Mouse (Mus musculus) adrenal gland, postnatal 4 days (tissue): Measurements from ENCODE around the gene Rpl7l1. TPM values are rescaled to one million over a fixed set of nuclear protein-coding genes. Genes with fewer than 3 reads are reported as not detected.
A peak's percentile ranks its signal among the peaks of the same experiment; 100 is the strongest.
"Not testable (repeated sequence)": the region's sequence is repeated elsewhere in the genome, so short reads cannot be mapped to it uniquely, and the experiment has no call there.

Experiments
- DNase-seq, 2 experiments: peaks; one replicate each; pipeline ENCODE4 v3.0.0; 2021 to 2022; ENCODE audit warnings: low spot score in 2 of 2, mixed read lengths in 2 of 2
- long read RNA-seq, 2 experiments: library from polyadenylated mRNA; stranded (forward); transcript quantifications; one replicate each; pipeline ENCODE4 v2.0.0; 2021
- total RNA-seq, 2 experiments: library from RNA; stranded (reverse); gene quantifications; 2 replicates each; pipeline ENCODE4 v1.2.3; 2021

The Rpl7l1 gene
- 100 to 1,000 TPM in 1 of 2 experiments, 10 to 100 TPM in 1; 85.7 to 101 TPM for total RNA-seq
- long read RNA-seq, experiment 1, transcript Rpl7l1-201 (7 exons, 2,606 nt), result major isoform, 64 of 129 reads
- long read RNA-seq, experiment 1, partial matches to known transcripts, result 30 of 129 reads
- long read RNA-seq, experiment 1, other reads (novel, unspliced or antisense), result 35 of 129 reads
- long read RNA-seq, experiment 2, transcript Rpl7l1-201 (7 exons, 2,606 nt), result major isoform, 73 of 147 reads
- long read RNA-seq, experiment 2, partial matches to known transcripts, result 17 of 147 reads
- long read RNA-seq, experiment 2, other reads (novel, unspliced or antisense), result 57 of 147 reads

DNA sequence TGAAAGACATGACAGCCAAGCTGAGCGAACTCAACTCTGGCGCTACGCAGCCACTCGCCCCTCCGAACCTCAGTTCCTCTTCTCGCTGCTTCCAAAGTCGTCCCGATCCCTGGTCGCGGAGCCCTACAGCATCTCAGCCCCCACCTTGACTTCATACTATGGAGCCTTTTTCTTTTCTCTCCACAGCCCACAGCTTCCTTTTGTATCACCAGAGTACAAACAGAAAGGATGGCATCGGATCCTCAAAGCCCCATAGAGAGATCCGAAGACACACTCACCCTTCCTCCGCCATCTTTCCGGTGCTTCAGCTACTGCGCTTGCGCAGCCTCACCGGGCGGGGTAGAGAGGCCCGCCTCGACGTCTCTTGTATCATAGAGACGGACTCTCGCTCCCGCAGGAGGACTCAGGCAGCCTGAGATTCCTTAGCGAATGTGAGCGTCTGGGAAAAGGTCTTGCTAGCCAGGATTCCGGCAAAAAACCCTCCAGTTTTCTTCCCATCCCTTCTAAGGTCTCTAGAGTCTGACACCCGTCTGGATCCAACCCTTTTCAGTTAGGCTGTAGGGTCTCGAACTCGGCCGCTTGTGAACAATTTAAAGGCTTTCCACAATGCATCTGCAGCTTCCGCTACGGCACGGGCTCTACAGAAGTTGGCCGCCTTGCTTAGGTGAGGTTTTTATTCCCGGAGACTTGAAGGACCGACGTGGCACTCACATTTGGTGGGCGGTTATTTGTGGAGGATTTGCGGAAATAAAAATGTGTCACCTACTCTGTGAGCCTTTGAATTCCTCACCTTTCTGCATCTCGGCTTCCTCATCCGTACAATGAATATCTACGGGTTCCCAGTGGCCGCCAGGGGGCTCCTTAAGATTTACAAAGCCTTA lies at the start of gene Rpl7l1:
Gene Rpl7l1, minus strand, starts transcription at position 332 of the 881 bp plus-strand sequence.
- peak; percentile 86 to 91 for DNase-seq

DNA sequence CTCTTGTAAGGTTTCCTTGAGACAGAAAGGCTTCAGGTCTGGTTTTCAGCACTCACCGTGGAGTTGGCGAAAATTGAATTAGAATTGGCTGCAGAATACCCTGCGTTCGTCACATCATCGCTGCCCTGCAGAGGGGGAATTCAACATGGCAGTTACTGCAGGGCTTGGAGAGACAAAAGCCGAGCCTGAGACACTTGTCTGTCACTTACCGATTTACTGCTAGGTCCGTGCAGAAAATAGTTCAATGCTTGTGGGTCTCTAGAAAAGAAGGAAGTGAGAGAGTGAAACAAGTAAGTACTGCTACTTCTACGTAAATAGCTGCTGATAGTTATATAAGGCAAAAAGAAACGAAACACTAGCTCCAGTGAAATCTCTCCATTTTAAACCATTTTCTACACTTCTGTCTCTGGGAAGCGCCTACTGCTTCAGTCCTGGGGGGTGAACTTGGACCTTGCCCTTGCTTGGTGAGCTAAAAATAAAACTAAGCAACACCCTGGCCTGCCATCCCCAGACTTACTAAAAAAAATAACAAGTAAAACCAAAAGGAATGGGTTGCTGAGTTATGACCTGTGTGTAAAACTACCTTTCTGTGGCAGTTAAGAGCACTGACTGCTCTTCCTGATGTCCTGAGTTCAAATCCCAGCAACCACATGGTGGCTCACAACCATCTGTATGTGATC lies 47.5 kb upstream of the Rpl7l1 start:
- DNase-seq, result no peak

DNA sequence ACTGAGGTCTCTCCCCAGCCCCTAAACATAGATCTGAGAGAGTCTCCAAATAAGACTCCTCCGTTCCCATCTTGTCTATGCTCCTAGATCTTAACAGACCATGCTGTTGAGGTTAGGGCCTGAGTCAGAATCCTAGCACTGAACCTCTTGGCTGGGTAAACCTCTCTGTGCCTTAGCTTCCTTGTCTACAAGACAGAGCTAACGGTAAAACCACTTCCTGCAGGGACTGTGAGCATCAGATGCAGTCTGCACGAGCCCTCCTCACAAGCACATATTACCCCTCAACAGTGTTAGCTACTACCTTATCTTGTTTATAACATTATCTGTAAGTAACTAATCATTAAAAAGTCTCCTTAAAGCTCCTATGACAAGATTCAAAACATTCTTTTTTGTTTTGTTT lies 46.5 kb upstream of the Rpl7l1 start:
- DNase-seq, result no peak

DNA sequence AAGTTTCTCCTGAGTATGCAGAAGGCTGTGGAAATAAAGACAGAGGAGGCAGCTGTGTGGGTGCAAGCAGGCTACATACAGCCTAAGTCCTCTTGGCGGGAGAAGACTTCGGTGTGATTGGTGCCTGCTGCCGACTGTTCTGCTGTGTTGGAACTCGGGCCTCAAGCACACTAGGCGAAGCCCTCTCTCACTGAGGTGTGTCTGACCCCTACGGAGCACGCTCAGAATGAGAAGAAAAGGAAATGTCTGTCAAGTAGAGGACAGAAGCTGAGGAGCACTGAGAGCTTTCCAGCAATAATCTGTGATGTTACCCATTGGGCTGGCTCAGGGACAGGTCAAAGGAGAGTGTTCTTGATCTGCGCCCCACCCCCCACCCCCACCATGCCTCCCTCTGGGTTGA lies 40.6 kb upstream of the Rpl7l1 start:
- DNase-seq, result no peak

DNA sequence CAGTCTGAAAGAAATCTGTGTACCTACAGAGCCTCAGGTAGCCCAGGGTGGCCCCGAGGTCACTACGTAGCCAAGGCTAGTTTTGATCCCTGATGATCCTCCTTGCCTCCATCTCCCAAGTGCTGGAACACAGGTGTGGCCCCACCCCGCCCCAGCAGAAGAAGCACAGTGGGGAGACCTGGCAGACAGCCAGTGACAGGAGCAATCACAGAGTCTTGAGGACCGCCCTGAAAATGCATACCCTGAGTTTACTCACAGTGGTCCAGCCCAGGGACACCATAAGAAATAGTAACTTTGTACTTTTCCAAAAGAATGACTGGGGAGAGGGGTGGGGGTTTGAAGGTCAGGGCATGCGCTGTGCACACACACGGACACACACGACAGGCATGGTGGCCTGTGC lies 38.2 kb upstream of the Rpl7l1 start:
- DNase-seq, result no peak

DNA sequence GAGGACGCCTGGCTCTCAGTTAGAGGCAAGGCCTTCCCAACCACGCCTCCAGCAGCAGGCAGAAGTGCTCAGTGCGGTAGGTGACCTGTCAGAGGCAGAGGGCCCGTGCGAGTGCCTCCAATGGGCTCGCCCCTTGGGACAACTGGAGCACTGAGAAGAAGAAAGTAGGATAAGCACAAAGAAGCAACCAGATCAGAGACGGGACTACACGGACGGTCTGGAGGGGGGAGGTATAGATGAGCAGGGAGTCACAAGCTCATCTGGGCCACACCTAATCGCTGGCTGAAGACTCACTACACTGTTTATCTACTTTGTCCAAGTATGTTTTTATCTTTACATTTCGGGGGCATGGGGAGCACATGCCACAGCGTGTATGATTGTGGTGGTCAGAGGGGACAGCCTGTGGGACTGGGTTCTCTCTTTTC lies 35.3 kb upstream of the Rpl7l1 start:
- no peak for DNase-seq

DNA sequence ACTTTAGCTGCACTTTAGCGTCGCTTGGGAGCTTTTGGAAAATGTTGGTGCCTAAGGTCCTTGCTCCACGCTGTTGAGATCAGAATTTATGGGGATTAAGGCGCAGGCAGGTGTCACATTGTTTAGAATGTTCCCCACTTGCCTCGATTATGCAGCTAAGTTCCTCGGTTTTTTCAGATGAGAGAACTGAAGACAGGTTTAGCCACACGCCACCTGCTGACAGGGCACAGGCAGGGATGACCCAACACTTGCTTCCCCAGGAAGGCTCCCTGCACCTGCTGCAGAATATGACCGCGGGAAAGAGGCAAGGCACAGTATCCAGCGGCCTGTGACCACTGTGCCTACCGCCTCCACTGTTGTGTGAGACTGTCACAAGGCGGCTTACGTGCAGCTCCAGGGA lies 33.8 kb upstream of the Rpl7l1 start:
- no peak for DNase-seq

DNA sequence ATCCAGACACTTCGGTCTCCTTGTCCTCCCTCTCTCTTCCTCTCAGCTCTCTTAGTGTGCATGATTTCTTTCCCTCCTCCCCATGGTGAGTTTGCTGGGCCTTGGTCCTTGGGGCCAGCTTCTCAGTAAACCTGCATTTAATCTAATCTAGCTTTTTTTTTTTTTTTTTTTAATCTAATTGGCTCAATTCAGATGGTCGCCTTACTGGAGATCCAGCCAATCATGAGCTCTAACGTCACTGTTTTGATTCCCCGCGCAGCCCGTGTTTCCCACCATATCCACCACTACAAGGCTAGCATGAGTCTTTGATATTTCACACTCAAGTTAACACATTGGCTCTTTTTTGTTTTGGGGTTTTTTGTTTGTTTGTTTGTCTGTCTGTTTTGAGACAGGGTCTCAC lies 32.0 kb upstream of the Rpl7l1 start:
- no peak for DNase-seq

DNA sequence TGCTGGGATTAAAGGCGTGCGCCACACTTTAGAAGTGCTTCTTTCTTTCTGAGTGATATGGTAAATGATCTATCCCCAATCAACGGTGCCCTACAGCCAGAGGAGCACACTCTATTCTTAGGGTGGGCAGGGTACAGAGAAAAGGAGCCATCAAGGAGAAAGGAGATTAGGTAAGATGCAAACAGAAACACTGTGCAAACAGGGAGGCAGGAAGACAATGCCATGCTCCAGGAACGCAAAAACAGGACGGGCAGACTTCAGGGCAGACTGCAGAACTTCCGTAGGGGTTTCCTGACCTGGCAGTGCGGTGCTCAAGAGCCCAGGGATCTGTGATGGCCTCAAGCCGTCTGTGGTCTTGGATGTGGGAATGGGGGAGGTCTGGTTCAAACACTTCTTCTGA lies 31.2 kb upstream of the Rpl7l1 start:
- DNase-seq, result no peak

DNA sequence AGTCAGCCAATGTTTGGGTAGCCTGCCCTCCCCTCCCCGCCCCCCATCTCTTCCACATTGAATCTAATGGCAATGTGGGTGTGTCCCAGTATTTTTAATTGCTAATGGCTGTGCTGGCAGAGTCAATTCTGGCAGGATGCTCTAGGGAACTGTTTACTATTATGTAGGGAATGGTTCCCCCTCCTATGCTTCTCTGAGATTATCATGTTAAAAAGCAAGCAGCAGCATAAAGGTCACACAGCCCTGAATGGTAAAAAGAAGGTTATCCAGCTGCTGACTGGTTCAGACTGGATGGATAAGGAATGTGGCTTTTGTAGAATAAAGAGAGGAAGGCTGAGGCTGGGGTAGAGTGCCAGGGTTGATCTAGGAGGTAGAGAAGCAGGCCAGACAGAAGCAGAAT lies 30.0 kb upstream of the Rpl7l1 start:
- DNase-seq, result no peak

DNA sequence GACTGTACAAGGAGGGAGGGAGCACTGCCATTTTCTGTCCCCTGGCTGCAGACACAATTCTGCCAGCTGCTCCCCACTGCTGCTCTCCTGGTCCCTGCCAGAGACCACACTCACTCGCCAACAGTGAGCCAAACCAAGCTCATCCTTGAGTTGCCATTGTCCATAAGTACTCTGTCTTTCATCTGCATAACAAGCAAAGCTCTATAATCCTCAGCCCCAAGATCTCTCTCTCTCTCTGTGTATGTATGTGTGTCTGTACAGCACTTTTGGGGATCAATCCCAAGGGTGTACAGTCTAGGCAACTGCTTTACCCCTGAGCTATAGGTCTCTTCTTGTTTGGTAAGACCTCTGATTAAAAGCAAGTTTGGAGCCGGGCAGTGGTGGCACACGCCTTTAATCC lies 28.2 kb upstream of the Rpl7l1 start:
- DNase-seq, result no peak

DNA sequence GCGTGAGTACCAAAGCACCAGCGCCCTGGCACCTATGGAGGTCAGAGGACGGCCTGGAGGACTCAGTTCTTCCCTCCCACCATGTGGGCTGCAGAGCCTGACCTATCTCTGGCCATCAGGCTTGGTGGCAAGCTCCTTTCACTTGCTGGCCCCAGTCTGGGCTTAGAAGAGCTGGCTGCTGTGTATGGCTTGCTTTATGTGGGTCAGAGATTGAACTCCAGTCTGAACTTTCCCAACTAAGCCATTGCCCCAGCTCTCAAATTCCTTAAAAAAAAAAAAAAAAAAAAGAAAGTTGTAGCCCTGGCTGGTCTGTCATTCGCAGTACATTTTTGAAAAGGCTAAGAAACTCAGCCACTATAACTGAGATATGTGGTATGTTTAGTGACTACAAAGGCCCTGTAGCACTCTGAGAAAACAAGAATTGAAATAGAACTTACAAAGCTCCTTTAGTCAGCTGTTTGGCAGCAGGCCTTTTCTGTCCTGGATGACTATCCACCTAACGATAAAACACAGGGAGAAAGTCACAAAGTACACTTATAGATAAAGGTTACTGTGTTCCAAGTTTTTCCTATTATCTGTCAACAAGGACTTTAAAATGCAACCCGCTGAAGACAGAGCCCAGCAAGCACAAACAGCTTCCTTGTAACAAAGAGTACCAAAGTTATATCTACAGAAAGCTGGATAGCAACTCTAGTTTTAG lies 26.8 kb upstream of the Rpl7l1 start:
- no peak for DNase-seq

DNA sequence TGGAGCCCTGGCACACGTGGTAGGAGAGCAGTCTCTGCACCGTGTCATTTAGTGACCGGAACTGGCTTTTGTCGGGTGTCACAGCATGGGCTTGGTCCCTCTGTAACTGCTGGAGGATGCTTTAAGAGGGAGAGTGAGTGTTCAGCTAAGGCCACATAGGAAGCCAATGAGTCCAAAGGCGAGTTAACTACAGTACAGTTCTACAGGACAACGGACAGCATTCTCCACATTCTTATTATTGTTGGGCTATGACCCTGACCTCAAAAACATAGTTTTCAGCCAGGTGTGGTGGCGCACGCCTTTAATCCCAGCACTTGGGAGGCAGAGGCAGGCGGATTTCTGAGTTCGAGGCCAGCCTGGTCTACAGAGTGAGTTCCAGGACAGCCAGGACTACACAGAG lies 25.9 kb upstream of the Rpl7l1 start:
- DNase-seq, result no peak

DNA sequence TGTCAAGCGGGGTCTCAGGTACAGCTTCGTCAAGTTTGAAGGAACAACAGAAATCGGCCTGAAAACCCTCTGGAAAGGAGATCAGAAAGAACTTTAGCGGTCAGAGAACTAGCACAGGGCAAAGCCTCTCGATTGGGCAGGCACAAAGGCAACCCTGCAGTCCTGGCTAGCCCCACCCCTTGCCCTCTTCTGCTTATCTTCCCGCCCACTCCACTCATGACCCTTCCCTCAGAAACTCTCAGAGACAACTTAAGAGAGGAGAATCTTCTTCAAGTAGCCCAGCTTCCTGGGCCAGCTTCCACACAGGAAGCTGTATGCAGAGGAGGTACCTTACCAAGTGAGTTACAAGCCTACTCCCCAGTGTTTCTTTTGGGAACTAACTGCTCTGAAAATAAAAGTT lies 19.3 kb upstream of the Rpl7l1 start:
- no peak for DNase-seq

DNA sequence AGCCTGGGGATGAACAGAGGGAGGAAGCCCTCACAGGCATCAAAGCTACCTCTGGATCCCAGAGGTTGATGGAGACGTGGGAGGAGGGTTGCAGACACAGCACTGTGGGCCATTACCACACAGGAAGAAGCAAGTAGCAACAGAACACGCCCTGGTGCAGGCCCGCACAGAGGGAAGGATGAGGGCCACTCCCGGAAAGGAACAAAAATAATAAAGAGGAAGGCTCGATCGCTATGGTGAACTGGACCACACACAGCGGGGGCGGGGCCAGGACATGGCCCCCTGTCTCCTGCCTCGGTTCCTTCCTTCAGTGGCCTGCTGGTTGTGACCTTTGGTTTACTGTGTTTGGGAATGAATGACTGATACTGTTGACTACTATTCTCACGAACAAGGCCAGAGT lies 17.2 kb upstream of the Rpl7l1 start:
- DNase-seq, result no peak

DNA sequence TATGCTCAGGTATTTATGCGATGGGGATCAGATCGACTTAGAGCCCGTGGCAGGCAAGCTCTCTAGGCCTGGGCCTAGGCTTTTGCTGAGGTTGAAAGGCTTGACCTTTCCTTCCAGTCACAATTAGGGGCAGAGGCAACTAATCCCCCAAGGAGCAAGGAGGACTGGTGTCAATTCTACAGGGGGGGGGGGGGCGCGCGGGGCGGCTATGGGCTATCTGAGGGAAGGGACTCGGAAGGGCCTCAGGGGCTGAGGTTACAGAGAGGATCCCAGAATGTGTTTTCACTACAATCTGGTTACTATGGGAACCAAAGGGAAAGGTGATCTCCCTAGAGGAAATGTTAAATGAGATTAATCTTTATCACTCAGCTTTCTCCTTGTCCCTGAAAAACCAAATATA lies 14.9 kb upstream of the Rpl7l1 start:
- DNase-seq, result no peak

DNA sequence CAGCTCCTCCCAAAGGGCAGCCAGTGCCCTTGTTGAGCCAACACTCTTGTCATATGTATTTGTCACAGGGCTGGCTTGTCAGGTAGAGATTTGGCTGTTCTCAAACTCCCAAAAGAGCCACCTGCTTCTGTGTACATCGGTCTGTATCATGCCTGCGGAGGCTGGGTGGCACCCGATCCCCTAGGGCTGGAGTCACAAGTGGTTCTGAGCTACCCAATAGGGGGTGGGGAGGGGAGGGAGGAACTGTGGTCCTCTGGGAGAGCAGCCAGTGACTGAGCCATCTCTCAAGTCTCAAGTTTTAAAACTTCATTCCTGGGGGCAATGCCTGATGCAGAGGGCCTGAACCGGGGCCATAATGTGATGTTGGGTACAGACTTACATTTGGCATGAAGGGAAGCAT lies 14.3 kb upstream of the Rpl7l1 start:
- DNase-seq, result no peak

DNA sequence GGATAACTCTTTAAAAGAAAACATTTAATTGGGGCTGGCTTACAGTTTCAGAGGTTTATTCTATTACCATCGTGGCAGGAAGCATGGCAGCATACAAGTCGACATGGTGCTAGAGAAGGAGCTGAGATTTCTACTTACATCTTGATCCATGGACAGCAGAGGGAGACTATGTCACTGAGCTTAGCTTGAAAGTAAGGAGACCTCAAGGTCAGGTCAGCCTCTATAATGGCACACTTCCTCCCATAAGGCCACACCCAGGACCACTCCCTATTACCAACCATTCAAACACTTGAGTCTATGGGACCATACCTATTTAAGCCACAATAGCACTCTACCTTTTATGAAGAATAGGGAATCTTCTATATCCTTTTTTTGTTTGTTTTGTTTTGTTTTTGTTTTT lies 10.5 kb upstream of the Rpl7l1 start:
- no peak for DNase-seq

DNA sequence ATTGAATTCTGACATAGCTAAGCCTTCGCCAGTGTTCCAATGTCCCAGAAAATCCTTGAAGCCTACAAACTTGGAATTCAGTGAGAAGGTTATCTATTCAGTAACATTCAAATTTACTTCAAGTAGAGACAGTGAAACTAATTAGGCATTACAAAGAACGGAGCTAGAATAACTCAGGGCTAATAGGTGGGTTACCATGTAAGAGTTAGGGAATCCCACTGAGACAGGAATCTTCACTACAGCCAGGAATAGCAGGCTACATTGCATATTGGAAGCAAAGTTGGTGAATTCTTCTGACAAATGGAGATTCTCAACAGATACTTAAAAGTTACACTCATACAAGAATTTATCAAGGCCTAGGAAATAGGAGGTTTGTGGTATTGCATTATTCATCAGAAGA lies 5.5 kb upstream of the Rpl7l1 start:
- DNase-seq, result not testable (repeated sequence)

DNA sequence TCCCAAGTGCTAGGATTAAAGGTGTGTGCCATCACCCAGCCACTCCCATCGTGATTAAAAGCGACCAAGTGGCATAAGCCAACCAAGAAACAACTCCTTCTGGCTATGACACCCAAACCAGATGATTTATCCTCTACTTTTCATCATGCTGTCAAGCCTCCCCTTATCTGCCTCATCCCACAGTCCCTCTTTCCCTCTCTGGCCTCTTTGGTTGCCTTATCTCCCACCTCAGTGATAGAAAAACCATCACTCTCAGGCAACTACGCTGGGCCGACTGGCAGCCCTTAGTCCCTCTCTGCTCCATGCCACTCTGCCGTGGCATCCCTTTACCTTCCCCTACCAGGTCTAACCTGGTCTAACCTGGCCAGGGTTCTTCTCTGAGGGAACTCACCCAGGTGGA lies 4.5 kb upstream of the Rpl7l1 start:
- no peak for DNase-seq

DNA sequence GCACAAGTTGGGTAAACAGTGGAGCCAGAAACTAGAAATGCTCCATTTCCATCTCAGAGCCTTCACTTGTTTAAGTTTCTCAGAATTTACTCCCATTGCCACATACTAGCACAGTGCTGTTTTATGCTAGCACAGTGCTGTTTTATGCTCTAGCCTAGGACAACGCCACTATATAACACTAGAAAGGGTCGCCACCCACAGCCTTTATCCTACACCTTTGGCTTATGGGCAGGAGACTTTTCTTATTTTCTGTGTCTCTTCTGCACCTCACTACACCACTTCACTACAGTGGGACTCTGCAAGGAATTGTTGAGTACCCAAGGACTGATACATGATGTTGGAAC lies 722 bp upstream of the Rpl7l1 start:
- DNase-seq, result no peak

DNA sequence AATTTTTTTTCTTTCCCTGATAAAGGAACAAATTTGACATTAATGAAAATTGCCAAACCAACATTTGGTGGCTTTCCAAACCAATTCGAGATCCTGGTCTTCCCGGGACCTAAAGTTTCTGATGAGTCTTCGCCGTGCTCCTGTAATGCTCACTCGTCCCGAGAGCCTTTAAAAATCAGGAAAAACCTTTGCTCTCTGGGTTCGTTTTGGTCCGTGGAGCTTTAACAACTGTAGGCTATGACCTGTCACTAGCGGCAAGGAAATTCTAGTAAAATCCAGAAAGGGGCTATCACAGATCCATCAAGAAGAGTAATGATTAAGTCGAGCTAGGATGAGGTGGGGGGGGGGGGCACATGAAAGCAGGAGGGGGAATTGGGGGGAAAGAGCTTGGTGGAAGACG lies 596 bp downstream of the Rpl7l1 start:
- no peak for DNase-seq
